Mouse (Mus musculus) 416B (cell line): ENCODE data around the gene Adipor2.

Experiments
- DNase-seq: peaks from one replicate; pipeline ENCODE4 v3.0.0; 2011; ENCODE audit warnings: low read depth

Gene Adipor2

GRCm38 (mm10) chr6:119313588-119314375 is 103.7 kb downstream of the Adipor2 start:
- no peak for DNase-seq

GRCm38 (mm10) chr6:119313096-119313495 is 104.4 kb downstream of the Adipor2 start:
- DNase-seq: no peak

GRCm38 (mm10) chr6:119312381-119312780 is 105.1 kb downstream of the Adipor2 start:
- DNase-seq: no peak

- no peak for DNase-seq
Observed at GRCm38 (mm10) chr6:119310176-119310575, 107.3 kb downstream of the Adipor2 start.

- no peak for DNase-seq
Observed at GRCm38 (mm10) chr6:119307867-119308413, 109.6 kb downstream of the Adipor2 start.

- DNase-seq: no peak
Observed at GRCm38 (mm10) chr6:119303331-119303730, 114.2 kb downstream of the Adipor2 start.
